Mouse (Mus musculus): Measurements from ENCODE around the gene Kmt2e. TPM values are rescaled to one million over a fixed set of nuclear protein-coding genes. Genes with fewer than 3 reads are reported as not detected.

Gene Kmt2e
- polyA plus RNA-seq, 1 experiment from 2014 or later = 34.3 TPM

DNA sequence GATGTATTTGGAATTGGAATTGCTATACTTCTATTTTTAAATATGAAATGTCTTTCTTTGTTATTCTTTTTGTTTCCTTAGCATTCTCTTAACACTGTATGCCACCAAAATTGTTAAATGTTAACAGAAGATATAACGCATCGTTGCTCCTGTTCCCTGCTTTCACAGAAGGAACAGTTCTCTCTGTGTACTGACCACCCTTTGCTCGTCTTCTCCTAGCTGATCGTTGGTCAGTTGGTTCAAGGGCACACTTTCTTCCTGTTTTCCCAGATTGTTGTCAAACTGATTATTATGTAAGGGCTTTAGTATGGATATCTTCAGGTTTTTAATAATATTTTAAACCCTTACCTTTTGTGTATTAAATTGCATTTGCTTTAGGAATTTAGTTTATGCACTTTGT lies 32.3 kb downstream of the Kmt2e start:
- Histone ChIP-seq H3K4me3 (replicated peaks) (no peak overlapping the region), H3K4me2 (no peak overlapping the region), H3K9ac (no peak overlapping the region), H3K36me3 (replicated peaks) (peaks cover 76% of the 10 kb centered on the region), H3K27ac (replicated peaks) (no peak overlapping the region), H3K4me1 (replicated peaks) (no peaks in the 10 kb centered on the region; the same call in 1 of the 2 replicates), H3K9me3 (replicated peaks) (no peaks in the 10 kb centered on the region), H3K27me3 (no peaks in the 10 kb centered on the region)
- no peak for ATAC-seq (ENCODE audit: insufficient read depth)
- 86% methylated on average over 4 of the region's 4 CpGs for WGBS (ENCODE audit: insufficient replicate concordance)

DNA sequence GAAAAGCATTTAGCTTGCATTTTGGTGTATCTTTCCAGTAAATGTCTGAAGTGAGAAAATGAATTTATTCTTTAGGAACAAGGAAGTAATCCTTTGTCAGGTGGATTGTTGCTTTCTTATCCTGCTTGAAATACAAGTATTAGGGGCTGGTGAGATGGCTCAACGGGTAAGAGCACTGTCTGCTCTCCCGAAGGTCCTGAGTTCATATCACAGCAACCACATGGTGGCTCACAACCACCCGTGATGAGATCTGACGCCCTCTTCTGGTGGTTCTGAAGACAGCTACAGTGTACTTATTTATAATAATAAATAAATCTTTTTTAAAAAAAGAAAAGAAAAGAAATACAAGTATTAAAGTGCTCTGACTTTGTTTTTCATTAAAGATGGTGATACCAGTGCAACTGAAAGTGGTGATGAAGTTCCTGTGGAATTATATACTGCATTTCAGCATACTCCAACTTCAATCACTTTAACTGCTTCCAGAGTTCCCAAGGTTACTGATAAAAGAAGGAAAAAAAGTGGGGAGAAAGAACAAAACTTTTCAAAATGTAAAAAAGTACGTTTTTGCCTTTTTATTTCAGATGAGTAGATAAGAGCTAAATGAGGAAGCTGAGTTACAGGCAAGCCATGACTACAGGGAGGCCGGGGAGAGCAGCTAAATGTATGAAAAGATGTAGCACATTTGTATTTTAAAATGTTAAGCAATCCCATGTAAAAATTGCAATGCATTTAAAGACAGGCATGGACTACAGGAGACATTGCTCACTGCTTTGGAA lies 39.0 kb downstream of the Kmt2e start:
- Histone ChIP-seq H3K36me3 (replicated peaks) (peaks cover 65% of the 10 kb centered on the region), H3K27me3 (no peaks in the 10 kb centered on the region), H3K9me3 (replicated peaks) (no peaks in the 10 kb centered on the region), H3K4me1 (replicated peaks) (no peaks in the 10 kb centered on the region), H3K4me2 (no peak overlapping the region), H3K9ac (no peak overlapping the region), H3K4me3 (replicated peaks) (no peak overlapping the region), H3K27ac (replicated peaks) (no peak overlapping the region)
- no peak for ATAC-seq (ENCODE audit: insufficient read depth)
- 41% methylated on average over 6 of the region's 6 CpGs for WGBS (ENCODE audit: insufficient replicate concordance)

DNA sequence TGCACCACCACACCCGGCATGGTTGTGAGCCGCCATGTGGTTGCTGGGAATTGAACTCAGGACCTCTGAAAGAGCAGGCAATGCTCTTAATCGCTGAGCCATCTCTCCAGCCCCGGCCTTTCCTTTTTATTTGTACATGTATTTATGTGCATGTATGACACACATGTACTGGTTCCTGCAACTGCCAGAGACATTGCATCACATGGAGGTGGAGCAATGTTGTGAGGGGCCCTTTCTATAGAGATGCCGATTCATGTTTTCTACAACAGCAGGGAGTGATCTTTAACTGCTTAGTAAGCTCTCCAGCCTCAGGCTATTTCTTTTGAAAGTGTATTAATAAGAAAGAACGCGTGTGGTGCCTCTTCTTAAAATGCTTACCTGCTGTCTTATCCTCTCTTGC lies 49.6 kb downstream of the Kmt2e start:
- 85% methylated on average over 7 of the region's 7 CpGs for WGBS (ENCODE audit: insufficient replicate concordance)
- no peak overlapping the region for H3K4me2 ChIP-seq
- no peaks in the 10 kb centered on the region for H3K4me1 ChIP-seq (replicated peaks)
- H3K27ac ChIP-seq (replicated peaks) = no peak overlapping the region
- H3K27me3 ChIP-seq = no peaks in the 10 kb centered on the region
- H3K36me3 ChIP-seq (replicated peaks) = peaks cover 92% of the 10 kb centered on the region
- H3K9me3 ChIP-seq (replicated peaks) = no peaks in the 10 kb centered on the region
- H3K4me3 ChIP-seq (replicated peaks) = no peak overlapping the region
- ATAC-seq (ENCODE audit: insufficient read depth) = no peak
- no peak overlapping the region for H3K9ac ChIP-seq

DNA sequence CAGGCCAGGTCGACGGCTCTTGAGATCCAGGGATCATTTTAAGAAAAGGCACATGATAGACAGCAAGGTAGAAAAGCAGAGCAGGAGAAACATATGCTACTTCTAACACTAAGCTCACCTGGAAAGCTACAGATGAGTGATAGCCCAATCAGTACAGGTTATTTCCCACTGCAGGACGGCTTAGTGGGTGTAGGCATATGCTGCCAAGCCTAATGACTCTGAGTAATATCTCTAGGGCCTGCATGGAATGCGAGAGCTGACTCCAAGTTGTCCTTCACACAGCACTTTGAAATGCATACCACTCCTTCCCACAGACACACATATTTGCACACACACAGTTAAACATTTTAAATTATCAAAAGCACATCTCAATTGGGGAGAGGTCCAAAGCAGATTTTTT lies 55.0 kb downstream of the Kmt2e start:
- WGBS (ENCODE audit: insufficient replicate concordance) = 85% methylated on average over 4 of the region's 4 CpGs
- Histone ChIP-seq H3K4me3 (replicated peaks) (no peak overlapping the region), H3K9me3 (replicated peaks) (no peaks in the 10 kb centered on the region), H3K4me1 (replicated peaks) (no peaks in the 10 kb centered on the region), H3K36me3 (replicated peaks) (peaks cover 88% of the 10 kb centered on the region), H3K27ac (replicated peaks) (no peak overlapping the region), H3K4me2 (no peak overlapping the region), H3K27me3 (no peaks in the 10 kb centered on the region), H3K9ac (no peak overlapping the region)
- no peak for ATAC-seq (ENCODE audit: insufficient read depth)

DNA sequence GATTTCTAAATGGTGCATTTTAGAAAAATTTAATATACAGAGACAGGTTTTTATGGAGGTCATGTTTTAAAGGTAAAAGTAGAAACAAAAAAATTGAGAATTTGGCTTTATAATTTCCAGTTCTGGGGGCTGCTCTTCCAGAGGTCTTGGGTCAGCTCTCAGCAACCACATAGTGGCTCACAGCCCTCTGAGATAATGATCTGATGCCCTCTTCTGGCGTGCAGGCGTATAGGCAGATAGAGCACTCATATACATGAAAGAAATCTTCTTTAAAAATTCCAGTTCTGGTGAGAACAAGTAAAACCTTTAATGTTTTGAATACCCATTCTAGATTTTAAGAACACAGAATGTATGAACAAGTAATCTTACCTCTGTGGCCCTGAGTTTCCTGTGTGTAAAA lies 56.6 kb downstream of the Kmt2e start:
- Histone ChIP-seq H3K36me3 (replicated peaks) (peaks cover 84% of the 10 kb centered on the region), H3K4me3 (replicated peaks) (no peak overlapping the region), H3K4me1 (replicated peaks) (no peaks in the 10 kb centered on the region), H3K4me2 (no peak overlapping the region), H3K27me3 (no peaks in the 10 kb centered on the region), H3K27ac (replicated peaks) (no peak overlapping the region), H3K9ac (no peak overlapping the region), H3K9me3 (replicated peaks) (no peaks in the 10 kb centered on the region)
- ATAC-seq (ENCODE audit: insufficient read depth) = no peak
- 42% methylated on average over 2 of the region's 2 CpGs for WGBS (ENCODE audit: insufficient replicate concordance)

DNA sequence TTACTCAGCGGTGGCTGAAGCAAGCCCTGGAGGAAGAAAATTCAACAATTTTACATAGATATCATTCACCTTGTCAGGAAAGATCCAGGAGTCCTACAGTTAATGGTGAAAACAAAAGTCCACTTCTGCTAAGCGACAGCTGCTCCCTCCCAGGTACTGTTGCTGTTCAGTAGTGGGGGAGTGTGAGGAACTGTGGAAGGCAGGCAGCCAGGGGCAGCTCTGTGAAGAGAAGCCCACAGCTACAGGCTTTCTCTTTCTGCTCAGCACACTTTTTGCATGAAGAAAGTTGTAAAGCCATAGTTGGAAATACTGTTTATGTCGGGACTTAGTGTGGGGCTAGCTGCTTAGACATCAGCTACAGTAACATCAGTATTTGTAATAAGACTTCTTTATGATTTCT lies 62.2 kb downstream of the Kmt2e start:
- Histone ChIP-seq H3K9me3 (replicated peaks) (no peaks in the 10 kb centered on the region), H3K4me2 (no peak overlapping the region), H3K36me3 (replicated peaks) (peaks cover 83% of the 10 kb centered on the region), H3K4me3 (replicated peaks) (no peak overlapping the region), H3K27ac (replicated peaks) (no peak overlapping the region), H3K9ac (no peak overlapping the region), H3K27me3 (no peaks in the 10 kb centered on the region), H3K4me1 (replicated peaks) (no peaks in the 10 kb centered on the region)
- WGBS (ENCODE audit: insufficient replicate concordance) = 92% methylated on average over 3 of the region's 3 CpGs
- ATAC-seq (ENCODE audit: insufficient read depth) = no peak

DNA sequence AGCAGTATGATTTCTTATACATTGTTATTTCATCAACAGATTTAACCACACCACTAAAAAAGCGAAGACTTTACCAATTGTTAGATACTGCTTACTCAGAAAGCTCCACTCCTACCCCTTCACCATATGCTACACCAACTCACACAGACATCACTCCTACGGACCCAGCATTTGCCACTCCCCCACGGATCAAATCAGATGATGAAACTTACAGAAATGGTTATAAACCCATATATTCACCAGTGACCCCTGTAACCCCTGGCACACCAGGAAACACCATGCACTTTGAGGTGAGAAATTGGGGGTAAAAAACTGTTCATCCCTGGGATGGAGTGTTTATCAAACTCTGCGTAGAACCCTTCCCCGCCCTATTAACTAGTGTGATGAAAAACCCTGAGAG lies 62.7 kb downstream of the Kmt2e start:
- H3K9ac ChIP-seq = no peak overlapping the region
- no peak overlapping the region for H3K4me3 ChIP-seq (replicated peaks)
- no peaks in the 10 kb centered on the region for H3K9me3 ChIP-seq (replicated peaks)
- ATAC-seq (ENCODE audit: insufficient read depth) = no peak
- 90% methylated on average over 5 of the region's 5 CpGs for WGBS (ENCODE audit: insufficient replicate concordance)
- H3K36me3 ChIP-seq (replicated peaks) = peaks cover 84% of the 10 kb centered on the region
- no peaks in the 10 kb centered on the region for H3K27me3 ChIP-seq
- H3K27ac ChIP-seq (replicated peaks) = no peak overlapping the region
- no peaks in the 10 kb centered on the region for H3K4me1 ChIP-seq (replicated peaks)
- no peak overlapping the region for H3K4me2 ChIP-seq

DNA sequence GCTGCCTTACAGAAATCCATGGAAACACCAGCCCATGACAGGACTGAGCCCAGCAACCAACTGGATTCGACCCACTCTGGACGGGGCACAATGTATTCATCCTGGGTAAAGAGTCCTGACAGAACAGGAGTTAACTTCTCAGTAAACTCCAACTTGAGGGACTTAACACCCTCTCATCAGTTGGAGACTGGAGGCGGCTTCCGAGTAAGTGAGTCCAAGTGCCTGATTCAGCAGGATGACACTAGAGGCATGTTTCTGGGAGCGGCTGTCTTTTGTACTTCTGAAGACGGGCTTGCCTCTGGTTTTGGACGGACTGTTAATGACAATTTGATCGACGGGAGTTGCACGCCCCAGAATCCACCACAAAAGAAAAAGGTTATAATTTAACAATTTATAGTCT lies 63.7 kb downstream of the Kmt2e start:
- Histone ChIP-seq H3K36me3 (replicated peaks) (peaks cover 84% of the 10 kb centered on the region), H3K9ac (no peak overlapping the region), H3K9me3 (replicated peaks) (no peaks in the 10 kb centered on the region), H3K27ac (replicated peaks) (no peak overlapping the region), H3K4me1 (replicated peaks) (no peaks in the 10 kb centered on the region), H3K4me2 (no peak overlapping the region), H3K27me3 (no peaks in the 10 kb centered on the region), H3K4me3 (replicated peaks) (no peak overlapping the region)
- WGBS (ENCODE audit: insufficient replicate concordance) = 91% methylated on average over 10 of the region's 10 CpGs
- ATAC-seq (ENCODE audit: insufficient read depth) = no peak

DNA sequence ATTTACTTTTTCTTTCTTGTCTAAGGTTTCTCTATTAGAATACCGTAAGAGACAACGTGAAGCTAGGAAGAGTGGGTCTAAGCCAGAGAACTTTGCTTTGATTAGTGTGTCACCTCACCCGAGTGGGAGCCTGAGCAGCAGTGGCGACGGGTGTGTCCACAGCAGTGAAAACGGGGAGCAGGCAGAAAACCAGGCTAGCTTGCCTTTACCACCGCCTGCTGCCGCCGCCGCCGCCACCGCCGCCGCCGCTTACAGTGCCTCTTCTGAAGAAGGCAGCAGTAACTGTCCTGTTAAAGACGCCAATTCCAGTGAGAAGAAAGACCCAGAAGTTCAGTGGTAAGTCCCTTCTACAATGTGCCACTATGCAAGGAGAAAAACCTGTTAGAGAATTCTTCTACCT lies 65.0 kb downstream of the Kmt2e start:
- H3K9ac ChIP-seq = no peak overlapping the region
- no peaks in the 10 kb centered on the region for H3K27me3 ChIP-seq
- WGBS (ENCODE audit: insufficient replicate concordance) = 91% methylated on average over 16 of the region's 16 CpGs
- no peak overlapping the region for H3K27ac ChIP-seq (replicated peaks)
- no peaks in the 10 kb centered on the region for H3K4me1 ChIP-seq (replicated peaks)
- H3K4me2 ChIP-seq = no peak overlapping the region
- ATAC-seq (ENCODE audit: insufficient read depth) = no peak
- no peak overlapping the region for H3K4me3 ChIP-seq (replicated peaks)
- no peaks in the 10 kb centered on the region for H3K9me3 ChIP-seq (replicated peaks)
- peaks cover 80% of the 10 kb centered on the region for H3K36me3 ChIP-seq (replicated peaks)

DNA sequence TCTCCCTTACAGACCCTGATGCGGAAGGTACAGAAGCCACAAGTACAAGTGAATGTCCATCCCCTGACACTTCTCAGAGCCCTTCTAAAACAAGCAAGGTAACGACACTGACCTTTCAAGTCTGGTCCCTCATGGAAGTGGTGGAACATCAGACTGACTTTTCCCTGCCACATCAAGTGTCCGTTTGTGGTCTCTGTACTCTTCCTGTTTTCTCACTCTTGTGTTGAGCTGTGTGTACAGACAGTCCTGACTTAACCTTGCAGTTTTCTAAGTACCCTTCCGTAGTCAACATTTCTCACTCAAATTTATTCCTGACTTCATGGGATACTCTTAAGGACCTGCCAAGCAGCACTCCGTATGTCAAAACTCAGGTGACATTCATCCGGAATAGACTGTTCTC lies 66.5 kb downstream of the Kmt2e start:
- WGBS (ENCODE audit: insufficient replicate concordance) = 73% methylated on average over 6 of the region's 6 CpGs
- Histone ChIP-seq H3K36me3 (replicated peaks) (peaks cover 77% of the 10 kb centered on the region), H3K4me1 (replicated peaks) (no peaks in the 10 kb centered on the region), H3K27me3 (no peaks in the 10 kb centered on the region), H3K9me3 (replicated peaks) (no peaks in the 10 kb centered on the region), H3K9ac (no peak overlapping the region), H3K4me2 (no peak overlapping the region), H3K4me3 (replicated peaks) (no peak overlapping the region), H3K27ac (replicated peaks) (no peak overlapping the region)
- no peak for ATAC-seq (ENCODE audit: insufficient read depth)

DNA sequence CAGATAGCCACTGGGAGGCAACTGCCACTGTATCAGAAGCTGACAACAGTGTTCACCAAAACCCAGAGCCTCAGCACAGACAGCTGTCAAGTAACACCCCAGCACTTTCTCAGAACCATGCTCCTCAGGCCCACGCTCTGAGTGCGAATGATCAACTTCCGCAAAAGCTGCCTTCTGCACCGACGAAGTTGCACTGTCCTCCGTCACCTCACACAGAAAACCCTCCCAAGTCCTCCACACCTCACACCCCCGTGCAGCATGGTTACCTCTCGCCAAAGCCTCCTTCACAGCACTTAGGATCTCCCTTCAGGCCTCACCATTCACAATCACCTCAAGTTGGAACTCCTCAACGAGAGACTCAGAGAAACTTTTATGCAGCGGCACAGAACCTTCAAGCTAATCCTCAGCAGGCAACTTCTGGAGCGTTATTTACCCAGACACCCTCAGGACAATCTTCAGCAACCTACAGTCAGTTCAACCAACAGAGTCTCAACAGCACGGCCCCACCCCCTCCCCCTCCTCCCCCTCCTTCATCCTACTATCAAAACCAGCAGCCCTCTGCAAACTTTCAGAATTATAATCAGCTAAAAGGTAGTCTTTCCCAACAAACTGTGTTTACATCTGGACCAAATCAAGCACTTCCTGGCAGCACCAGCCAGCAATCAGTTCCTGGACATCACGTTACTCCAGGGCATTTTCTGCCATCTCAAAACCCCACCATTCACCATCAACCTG lies 67.5 kb downstream of the Kmt2e start:
- Histone ChIP-seq H3K4me2 (no peak overlapping the region), H3K27ac (replicated peaks) (no peak overlapping the region), H3K36me3 (replicated peaks) (peaks cover 67% of the 10 kb centered on the region), H3K9me3 (replicated peaks) (no peaks in the 10 kb centered on the region), H3K27me3 (no peaks in the 10 kb centered on the region), H3K9ac (no peak overlapping the region), H3K4me1 (replicated peaks) (no peaks in the 10 kb centered on the region), H3K4me3 (replicated peaks) (no peak overlapping the region)
- no peak for ATAC-seq (ENCODE audit: insufficient read depth)
- WGBS (ENCODE audit: insufficient replicate concordance) = 85% methylated on average over 13 of the region's 13 CpGs
